Mouse (Mus musculus) heart, postnatal 0 days (tissue): Measurements from ENCODE around the gene Crhr1.

Experiments used
- CTCF ChIP-seq: IDR thresholded peaks from 2 replicates; pipeline ENCODE4 v1.5.1; 2016; ENCODE audit warnings: antibody characterized with exemption, control low read depth, low read depth
- EP300 ChIP-seq: IDR thresholded peaks from 2 replicates; pipeline ENCODE4 v1.6.1; 2016; ENCODE audit warnings: antibody characterized with exemption, low read depth

DNA sequence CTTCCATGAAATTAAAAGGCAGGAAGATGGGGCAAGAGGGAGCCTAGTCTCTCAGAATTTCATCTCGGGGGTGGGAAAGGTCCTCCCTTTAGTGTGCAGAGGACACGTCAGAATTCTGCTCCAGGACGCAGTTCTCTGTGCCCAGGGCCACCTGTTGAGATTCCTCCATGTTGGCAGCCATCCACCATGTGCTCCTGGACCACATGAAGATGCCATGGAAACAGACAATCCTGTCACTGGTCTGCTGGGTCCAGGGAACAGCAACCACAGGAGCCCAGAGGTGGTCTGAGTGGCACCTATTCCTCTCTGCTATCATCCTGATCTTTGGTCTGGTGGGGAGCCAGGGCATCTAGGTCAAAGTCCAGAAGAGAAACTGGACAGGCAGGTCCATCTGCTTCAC lies 6.3 kb downstream of the Crhr1 start:
- no peak for TF ChIP-seq CTCF
- no peak for TF ChIP-seq EP300
